Mouse (Mus musculus) lung, postnatal 14 days (tissue): ENCODE results near the gene Mcm6.
"Not testable (repeated sequence)": the region's sequence is repeated elsewhere in the genome, so short reads cannot be mapped to it uniquely, and the experiment has no call there.

Experiments
- DNase-seq: peaks from one replicate; pipeline ENCODE4 v3.0.0; 2021

Gene Mcm6

GRCm38 (mm10) chr1:128328218-128328617, 31.2 kb downstream of the Mcm6 start, which contains the start of gene Lct:
Gene Lct (minus strand): TSS chr1:128328318.
- DNase-seq, result no peak

GRCm38 (mm10) chr1:128327165-128327564, 32.3 kb downstream of the Mcm6 start:
- DNase-seq, result no peak

- no peak for DNase-seq
Observed at GRCm38 (mm10) chr1:128324776-128325175, 34.7 kb downstream of the Mcm6 start.

- no peak for DNase-seq
Observed at GRCm38 (mm10) chr1:128323026-128323643, 36.3 kb downstream of the Mcm6 start.

GRCm38 (mm10) chr1:128319266-128319665, 40.2 kb downstream of the Mcm6 start:
- not testable (repeated sequence) for DNase-seq

GRCm38 (mm10) chr1:128314665-128315064, 44.8 kb downstream of the Mcm6 start:
- DNase-seq, result no peak

GRCm38 (mm10) chr1:128309043-128309442, 50.4 kb downstream of the Mcm6 start:
- no peak for DNase-seq

GRCm38 (mm10) chr1:128303900-128304299, 55.6 kb downstream of the Mcm6 start:
- no peak for DNase-seq

GRCm38 (mm10) chr1:128295717-128296528, 63.5 kb downstream of the Mcm6 start:
- no peak for DNase-seq

GRCm38 (mm10) chr1:128295296-128295695, 64.2 kb downstream of the Mcm6 start:
- DNase-seq, result no peak

GRCm38 (mm10) chr1:128293524-128293923, 65.9 kb downstream of the Mcm6 start:
- DNase-seq, result no peak

GRCm38 (mm10) chr1:128290295-128290694, 69.2 kb downstream of the Mcm6 start:
- DNase-seq, result no peak

GRCm38 (mm10) chr1:128285136-128285535, 74.3 kb downstream of the Mcm6 start:
- no peak for DNase-seq

- no peak for DNase-seq
Observed at GRCm38 (mm10) chr1:128284157-128284690, 75.2 kb downstream of the Mcm6 start.

- DNase-seq, result no peak
Observed at GRCm38 (mm10) chr1:128282924-128283323, 76.5 kb downstream of the Mcm6 start.

GRCm38 (mm10) chr1:128281753-128282152, 77.7 kb downstream of the Mcm6 start:
- DNase-seq, result no peak
